Mouse (Mus musculus) thymus, adult 2 months (tissue): ENCODE data around the gene Pygo2. TPM values are rescaled to one million over a fixed set of nuclear protein-coding genes. Genes with fewer than 3 reads are reported as not detected.

Experiments used
- DNase-seq: peaks from one replicate; pipeline ENCODE4 v3.0.0; 2021
- H3K27ac ChIP-seq: fragments of 200-500 bp; 2 replicates; pipeline ENCODE4 v1.5.1; 2012; ENCODE audit warnings: low read length, control low read depth; ENCODE audit not compliant: control insufficient read depth, insufficient read depth
- H3K27me3 ChIP-seq: fragments of 200-500 bp; 2 replicates; pipeline ENCODE4 v1.6.1; 2012; ENCODE audit warnings: mild to moderate bottlenecking, low read length, moderate library complexity, mixed read lengths; ENCODE audit not compliant: control insufficient read depth, insufficient read depth
- H3K36me3 ChIP-seq: fragments of 200-500 bp; 2 replicates; pipeline ENCODE4 v1.6.1; 2012; ENCODE audit warnings: mild to moderate bottlenecking, low read length, moderate library complexity; ENCODE audit not compliant: control insufficient read depth, insufficient read depth
- H3K4me1 ChIP-seq: fragments of 200-500 bp; replicated peaks from 2 replicates; pipeline ENCODE4 v1.6.1; 2012; ENCODE audit warnings: low read length; ENCODE audit not compliant: control insufficient read depth, insufficient read depth
- H3K4me3 ChIP-seq: fragments of 200-500 bp; 2 replicates; pipeline ENCODE4 v1.5.1; 2012; ENCODE audit warnings: mild to moderate bottlenecking, low read length, control low read depth, moderate library complexity; ENCODE audit not compliant: control insufficient read depth, insufficient read depth
- CTCF ChIP-seq: fragments of 200-500 bp; IDR thresholded peaks from 2 replicates; pipeline ENCODE4 v1.5.1; 2012; ENCODE audit warnings: mild to moderate bottlenecking, control low read depth, low read length, moderate library complexity, borderline replicate concordance; ENCODE audit not compliant: control insufficient read depth, poor library complexity, insufficient read depth; ENCODE audit errors: extremely low read depth
- POLR2A ChIP-seq: fragments of 200-500 bp; IDR thresholded peaks from 2 replicates; pipeline ENCODE4 v1.6.1; 2012; ENCODE audit warnings: mild to moderate bottlenecking, low read length, control low read depth, moderate library complexity; ENCODE audit not compliant: control insufficient read depth, poor library complexity, insufficient read depth; ENCODE audit errors: extremely low read depth
- WGBS: fragments of 180-500 bp; shearing (Covaris S2); methylation state at CpG from one replicate; pipeline ENCODE4 v1.1.7; 2018; 5-methylcytosine and 5-hydroxymethylcytosine counted together
- polyA plus RNA-seq: library from polyadenylated mRNA; depleted of rRNA; stranded (reverse); fragments of >200 nt; gene quantifications from 2 replicates; pipeline ENCODE4 v1.2.3, GENCODE M21; 2012

Pygo2 gene
- polyA plus RNA-seq, 1 experiment: 82.3 TPM

DNA sequence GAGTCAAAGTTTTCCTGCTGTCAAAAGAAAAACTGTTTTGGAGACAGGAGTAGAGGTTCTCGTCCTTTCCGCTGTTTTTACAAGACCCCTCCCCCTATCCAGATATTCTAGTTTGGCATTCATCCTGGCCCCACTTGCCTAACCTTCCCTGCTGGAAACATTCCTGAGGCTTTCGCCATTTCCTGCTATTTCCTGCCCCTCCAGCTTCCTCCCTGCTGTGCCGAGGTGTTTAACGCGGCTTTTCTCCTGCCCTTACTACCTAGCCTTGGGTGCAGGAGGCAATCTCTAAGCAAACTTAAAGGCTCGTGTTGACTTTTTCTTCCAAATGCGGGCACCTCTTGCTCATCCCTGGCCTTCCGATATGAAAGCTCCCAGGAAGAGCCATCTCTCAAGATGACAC is 10.4 kb upstream of the Pygo2 start:
- Histone ChIP-seq H3K27me3 (no peaks in the 10 kb centered on the region), H3K4me3 (no peak overlapping the region; the same call in 1 of the 2 replicates), H3K36me3 (peaks cover 12% of the 10 kb centered on the region), H3K4me1 (peaks cover 9% of the 10 kb centered on the region), H3K27ac (no peak overlapping the region)
- TF ChIP-seq POLR2A: no peak
- TF ChIP-seq CTCF: no peak
- WGBS: 44% methylated on average over 9 of the region's 9 CpGs
- DNase-seq: no peak

DNA sequence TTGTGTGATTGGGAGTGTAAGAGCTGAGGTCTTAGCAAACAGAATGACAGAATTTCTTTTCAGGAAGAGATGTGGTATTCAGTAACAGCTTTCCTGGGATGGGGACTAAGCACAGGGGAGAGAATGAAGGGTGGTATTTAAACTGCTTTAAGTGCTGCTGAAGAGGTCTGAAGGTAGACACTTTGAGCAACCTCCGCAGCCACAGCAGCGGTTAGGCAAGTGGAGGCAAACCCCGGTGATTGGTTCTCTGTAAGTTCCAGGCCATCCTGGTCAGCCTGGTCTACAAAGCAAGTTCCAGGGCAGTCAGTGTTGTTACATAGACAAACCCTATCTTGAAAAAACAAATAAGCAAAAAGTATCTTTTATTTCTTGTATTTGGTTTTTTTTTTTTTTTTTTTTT is 10.0 kb upstream of the Pygo2 start:
- DNase-seq: no peak
- Histone ChIP-seq H3K27ac (no peak overlapping the region), H3K36me3 (peaks cover 16% of the 10 kb centered on the region), H3K4me1 (peaks cover 9% of the 10 kb centered on the region), H3K4me3 (no peak overlapping the region), H3K27me3 (no peaks in the 10 kb centered on the region)
- WGBS: 75% methylated on average over 3 of the region's 3 CpGs
- no peak for TF ChIP-seq CTCF
- TF ChIP-seq POLR2A: no peak

DNA sequence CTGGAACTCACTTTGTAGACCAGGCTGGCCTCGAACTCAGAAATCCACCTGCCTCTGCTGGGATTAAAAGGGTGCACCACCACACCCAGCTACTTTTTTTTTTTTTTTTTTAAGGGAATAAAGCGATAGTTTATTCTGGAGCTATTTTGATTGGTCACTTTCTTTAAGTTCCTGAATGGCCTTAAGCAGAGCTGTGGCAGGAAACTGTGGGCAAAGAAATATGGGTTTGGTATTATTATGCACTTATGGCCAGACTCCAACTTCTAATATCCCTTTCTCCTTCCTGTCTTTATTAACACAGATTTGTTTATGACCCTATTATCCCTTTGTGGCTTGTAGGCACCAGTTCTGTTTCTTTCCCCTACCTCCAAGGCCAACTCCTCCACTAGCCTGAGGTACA is 9.6 kb upstream of the Pygo2 start:
- no peak for DNase-seq
- no peak overlapping the region for H3K4me3 ChIP-seq
- TF ChIP-seq CTCF: no peak
- no peak for TF ChIP-seq POLR2A

DNA sequence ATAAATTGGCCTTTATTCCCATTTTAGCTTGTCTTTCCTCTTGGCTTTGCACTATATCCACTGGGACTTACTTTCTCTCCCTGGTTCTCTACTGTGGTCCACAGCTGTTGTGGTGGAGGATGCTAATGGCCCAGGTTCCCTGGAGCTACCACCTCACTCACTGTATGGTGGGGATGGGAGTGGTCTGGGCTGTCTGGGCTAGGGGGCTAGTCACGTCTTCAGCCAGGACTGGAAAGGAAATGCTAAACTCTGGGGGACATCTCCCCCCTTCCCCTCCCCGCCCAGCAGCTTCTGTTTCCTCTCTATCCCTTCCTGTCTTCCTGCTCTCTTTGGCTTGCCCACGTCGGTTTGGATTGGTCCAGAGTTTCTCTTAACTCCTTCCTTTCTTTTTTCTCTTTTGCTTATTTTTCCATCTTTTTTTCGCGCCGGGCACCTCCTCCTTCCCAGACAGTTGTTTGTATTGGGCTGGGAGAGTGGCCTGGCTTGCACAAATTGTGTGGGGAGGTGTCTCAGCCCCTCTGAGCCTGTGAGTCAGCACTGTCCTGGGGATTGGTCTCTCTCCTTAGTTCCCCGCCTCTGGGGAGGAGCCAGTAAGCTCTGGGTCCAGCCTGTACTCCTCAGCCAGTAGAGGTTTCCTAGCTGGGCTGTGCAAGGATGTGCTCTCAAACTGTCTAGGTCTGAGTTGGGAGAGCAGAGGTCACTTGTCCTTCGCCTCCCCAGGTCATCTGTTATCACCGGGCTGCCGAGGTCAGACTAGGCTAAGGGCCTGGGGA is 8.8 kb upstream of the Pygo2 start:
- Histone ChIP-seq H3K27me3 (no peaks in the 10 kb centered on the region), H3K36me3 (peaks cover 18% of the 10 kb centered on the region), H3K4me1 (peaks cover 9% of the 10 kb centered on the region), H3K27ac (no peak overlapping the region), H3K4me3 (no peak overlapping the region)
- TF ChIP-seq POLR2A: no peak
- TF ChIP-seq CTCF: no peak
- DNase-seq: no peak
- WGBS: 62% methylated on average over 11 of the region's 11 CpGs

More for the DNA sequence above, 9.6 kb upstream of the Pygo2 start:
- Histone ChIP-seq H3K4me1 (peaks cover 9% of the 10 kb centered on the region), H3K36me3 (peaks cover 18% of the 10 kb centered on the region), H3K27ac (no peak overlapping the region), H3K27me3 (no peaks in the 10 kb centered on the region)
- WGBS: 70% methylated on average over 2 of the region's 2 CpGs

DNA sequence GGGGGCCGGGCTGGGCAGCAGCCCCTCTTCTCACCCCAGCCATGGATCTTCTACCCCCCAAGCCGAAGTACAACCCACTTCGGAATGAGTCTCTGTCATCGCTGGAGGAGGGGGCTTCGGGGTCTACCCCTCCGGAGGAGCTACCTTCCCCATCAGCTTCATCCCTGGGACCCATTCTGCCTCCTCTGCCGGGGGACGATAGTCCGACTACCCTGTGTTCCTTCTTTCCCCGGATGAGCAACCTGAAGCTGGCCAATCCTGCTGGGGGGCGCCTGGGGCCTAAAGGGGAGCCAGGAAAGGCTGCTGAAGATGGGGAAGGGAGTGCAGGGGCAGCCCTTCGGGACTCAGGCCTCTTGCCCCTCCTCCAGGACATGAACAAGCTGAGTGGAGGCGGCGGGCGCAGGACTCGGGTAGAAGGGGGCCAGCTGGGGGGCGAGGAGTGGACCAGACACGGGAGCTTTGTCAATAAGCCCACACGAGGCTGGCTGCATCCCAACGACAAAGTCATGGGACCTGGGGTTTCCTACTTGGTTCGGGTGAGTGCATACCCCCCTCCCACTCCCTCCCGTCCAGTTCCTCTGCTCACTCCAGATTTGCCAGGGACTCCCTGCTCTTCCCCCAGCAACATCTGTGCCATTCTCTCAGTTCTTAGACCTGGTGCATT is 8.1 kb upstream of the Pygo2 start:
- DNase-seq: no peak
- no peak overlapping the region for H3K27ac ChIP-seq
- WGBS: 74% methylated on average over 22 of the region's 22 CpGs

DNA sequence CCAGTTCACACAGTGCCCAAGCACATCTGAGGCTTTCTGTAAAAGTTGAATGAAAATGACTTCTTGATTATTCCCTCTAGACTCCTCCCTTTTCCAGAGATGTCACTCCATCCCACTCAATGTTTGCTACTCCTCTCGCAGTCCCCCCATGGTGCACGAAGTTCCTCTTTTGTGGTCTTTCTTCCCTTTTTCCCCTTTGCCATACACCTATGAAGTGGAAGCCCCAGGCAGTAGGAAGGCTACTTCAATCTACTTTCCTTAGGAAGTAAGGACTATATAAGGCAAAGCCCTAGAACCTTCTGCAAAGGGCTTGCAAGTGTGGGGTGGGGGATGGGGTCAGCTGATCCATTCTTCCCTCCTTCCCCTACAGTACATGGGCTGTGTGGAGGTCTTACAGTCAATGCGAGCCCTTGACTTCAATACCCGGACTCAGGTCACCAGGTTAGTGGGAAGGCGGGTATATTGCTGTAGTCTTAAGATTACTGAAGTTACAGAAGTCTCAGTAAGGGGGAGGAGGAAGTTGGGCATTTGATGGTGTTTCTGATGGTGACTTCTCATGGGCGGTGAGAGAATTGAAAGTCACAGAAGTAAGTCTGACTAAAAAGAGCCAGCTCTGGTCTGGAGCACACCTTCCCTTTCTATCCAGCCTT is 7.3 kb upstream of the Pygo2 start:
- H3K36me3 ChIP-seq: peaks cover 25% of the 10 kb centered on the region
- WGBS: 77% methylated on average over 6 of the region's 6 CpGs
- no peak for TF ChIP-seq POLR2A
- peaks cover 9% of the 10 kb centered on the region for H3K4me1 ChIP-seq
- H3K4me3 ChIP-seq: no peak overlapping the region
- H3K27me3 ChIP-seq: no peaks in the 10 kb centered on the region
- no peak for DNase-seq
- no peak overlapping the region for H3K27ac ChIP-seq

More for the DNA sequence above, 8.1 kb upstream of the Pygo2 start:
- peaks cover 9% of the 10 kb centered on the region for H3K4me1 ChIP-seq
- TF ChIP-seq POLR2A (no peak), CTCF (no peak)
- peaks cover 18% of the 10 kb centered on the region for H3K36me3 ChIP-seq
- H3K27me3 ChIP-seq: no peaks in the 10 kb centered on the region
- no peak overlapping the region for H3K4me3 ChIP-seq
